Mouse (Mus musculus) layer of hippocampus, postnatal 25 days (tissue): Measurements from ENCODE around the gene Lect2. TPM values are rescaled to one million over a fixed set of nuclear protein-coding genes. Genes with fewer than 3 reads are reported as not detected.

Experiments used
- DNase-seq, 2 experiments: peaks; one replicate each; pipeline ENCODE4 v3.0.0; 2022; ENCODE audit warnings: mixed read lengths in 2 of 2, low spot score in 1 of 2; ENCODE audit errors: extremely low spot score in 1 of 2
- total RNA-seq, 2 experiments: library from RNA; stranded (reverse); gene quantifications; 2 replicates each; pipeline ENCODE4 v1.2.3; 2021

Gene Lect2
- not detected for total RNA-seq

DNA sequence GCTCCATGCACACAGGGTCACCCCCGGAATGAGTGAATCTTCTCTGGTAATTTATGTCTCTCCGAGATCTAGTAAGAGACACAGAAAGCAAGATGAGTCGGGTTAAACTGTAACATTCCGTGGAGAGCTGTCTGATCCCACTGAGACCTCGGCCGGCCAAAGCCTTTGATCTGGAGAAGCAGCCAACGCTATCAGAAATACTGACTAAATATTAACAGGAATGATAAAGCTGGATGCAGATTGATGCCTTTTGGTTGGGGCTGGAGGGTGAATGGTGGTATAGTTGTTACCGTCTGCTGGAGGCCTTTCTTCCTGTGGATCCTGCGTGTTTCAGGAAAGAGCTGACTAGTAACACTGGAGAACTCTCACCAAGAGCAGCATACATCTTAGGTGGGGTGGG lies at the start of gene Lect2:
TSS of gene Lect2 (minus strand) at position 102 of the 400 bp plus-strand sequence.
- no peak for DNase-seq

DNA sequence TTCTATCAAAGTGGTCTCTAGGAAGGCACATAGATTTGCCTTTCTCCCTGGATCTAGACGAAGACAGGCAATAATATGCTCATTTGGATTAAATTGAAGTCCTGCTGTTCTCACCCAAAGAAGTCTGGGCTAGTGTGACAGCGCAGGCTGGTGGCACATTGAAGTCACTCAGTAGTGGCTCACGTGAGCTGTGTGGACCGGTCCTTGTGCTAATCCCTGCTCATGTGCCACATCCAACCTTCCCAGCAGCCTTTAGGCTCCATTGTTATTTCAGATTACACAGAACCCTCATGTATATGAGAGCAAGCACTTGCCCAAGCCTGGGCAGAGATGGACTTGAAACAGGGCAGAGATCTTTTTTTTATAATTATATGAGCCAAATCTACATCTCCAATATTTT lies 49.0 kb upstream of the Lect2 start:
- DNase-seq = no peak

DNA sequence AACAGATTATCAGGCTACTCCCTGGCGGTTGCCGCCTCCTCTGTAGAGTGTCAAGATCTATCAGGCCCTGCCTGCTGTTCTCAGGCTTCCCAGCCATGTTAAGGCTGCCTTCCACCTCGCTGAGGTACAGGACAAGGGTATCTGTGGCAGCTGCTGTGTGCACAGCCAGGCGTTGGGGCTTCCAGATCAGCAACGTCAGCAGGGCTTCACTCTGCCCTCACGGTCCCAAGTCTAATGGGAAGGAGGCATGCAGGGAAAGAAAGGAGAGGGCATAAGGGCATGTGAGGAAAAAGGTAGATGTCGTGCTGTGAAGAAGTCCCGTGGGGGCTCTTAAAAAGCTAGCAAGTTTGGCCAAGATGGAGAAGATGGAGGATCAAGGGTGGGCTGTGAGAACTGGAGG lies 46.9 kb upstream of the Lect2 start:
- DNase-seq = no peak

DNA sequence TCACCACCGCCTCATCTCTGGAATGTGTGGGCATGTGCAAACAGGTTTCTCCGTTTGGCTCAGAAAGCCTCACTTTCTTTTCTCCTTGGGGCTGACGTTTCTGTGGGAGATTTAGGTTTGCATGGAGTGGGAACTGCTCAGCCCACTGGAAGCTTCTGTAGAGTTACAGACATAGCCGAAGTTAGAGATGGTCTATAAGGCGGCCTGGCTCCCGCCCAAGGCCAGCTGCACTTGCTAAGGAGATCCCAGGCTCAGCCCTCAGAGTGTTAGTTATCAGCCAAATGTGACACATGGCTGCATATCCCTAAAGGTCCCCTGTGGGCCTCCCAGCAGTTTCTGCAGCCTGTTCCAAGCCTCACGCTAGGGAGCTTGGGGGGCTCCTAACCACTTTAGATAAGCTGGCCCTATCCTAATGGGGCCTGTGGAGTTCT lies 45.7 kb upstream of the Lect2 start:
- no peak for DNase-seq

DNA sequence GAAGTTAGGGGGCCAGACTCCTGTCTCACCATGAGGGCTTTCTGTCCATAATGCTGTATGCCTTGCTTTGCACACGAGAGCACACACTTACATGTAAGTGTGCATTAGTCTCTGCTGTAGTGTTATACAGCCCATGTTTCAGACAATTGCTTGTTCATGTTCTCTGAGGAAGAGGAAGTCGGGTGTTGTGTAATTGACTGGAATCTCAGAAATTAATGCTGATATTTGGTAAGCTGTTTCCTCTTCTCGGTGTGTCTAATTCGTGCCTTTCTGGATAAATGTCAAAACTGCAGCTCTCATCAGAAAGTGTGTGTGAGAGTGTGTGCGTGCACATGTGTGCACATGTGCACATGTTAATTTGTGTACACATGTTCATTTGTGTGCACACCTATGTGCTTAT lies 44.9 kb upstream of the Lect2 start:
- DNase-seq = no peak

DNA sequence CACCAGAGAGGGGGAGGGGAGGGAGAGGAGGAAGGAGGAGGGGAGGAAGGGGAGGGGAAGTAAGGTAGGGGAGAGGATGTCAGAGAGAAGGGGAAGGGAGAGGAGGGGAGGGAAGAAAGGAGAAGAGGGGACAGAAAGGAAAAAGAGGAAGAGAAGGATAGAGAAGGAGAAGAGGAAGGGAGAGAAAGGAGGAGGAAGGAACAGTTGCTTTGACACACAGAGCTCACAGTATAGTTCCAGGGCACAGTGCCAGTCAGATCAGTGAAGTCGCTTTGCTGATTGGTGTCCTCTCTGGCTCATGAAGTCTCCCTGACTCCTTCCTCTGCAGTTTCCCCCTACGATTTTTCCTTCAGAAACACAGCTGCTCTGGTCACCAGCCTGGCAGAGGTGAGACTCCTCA lies 43.6 kb upstream of the Lect2 start:
- no peak for DNase-seq

DNA sequence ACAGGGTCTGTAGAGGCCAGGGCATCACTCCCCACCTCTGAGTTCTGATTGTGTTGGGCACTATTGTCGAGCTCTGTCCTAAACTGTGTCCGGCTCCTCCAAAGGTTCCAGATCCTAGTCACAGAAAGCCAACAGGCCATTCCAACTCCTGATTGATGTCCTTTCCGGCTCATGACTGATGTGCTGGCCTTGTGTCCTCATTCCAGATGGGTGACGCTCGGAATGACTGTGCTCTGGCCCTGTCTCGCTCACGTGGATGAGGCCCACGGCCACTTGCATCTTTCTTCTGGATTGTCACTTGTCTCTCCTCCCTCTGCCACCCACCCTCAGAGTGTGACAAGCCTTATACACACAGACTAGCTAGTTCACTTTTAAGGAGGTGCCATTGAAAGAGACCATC lies 42.9 kb upstream of the Lect2 start:
- DNase-seq = no peak

DNA sequence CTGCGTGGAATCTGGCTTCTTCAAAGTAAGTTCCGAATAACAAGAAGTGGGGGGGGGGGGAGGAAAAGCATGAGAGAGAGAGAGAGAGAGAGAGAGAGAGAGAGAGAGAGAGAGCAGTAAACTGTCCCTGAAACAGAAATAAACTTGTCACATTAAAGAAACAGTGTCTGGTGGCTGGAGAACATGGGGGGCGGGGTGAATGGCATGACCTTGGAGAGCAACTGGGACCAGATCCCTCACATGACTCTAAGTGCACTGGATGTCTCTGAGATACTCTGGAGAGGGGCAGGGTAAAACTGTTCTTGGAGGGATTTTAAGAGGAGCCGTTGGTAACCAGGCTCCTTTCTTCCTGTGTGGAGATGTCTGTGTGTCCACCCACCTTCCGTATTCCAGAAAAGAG lies 41.9 kb upstream of the Lect2 start:
- DNase-seq = no peak

DNA sequence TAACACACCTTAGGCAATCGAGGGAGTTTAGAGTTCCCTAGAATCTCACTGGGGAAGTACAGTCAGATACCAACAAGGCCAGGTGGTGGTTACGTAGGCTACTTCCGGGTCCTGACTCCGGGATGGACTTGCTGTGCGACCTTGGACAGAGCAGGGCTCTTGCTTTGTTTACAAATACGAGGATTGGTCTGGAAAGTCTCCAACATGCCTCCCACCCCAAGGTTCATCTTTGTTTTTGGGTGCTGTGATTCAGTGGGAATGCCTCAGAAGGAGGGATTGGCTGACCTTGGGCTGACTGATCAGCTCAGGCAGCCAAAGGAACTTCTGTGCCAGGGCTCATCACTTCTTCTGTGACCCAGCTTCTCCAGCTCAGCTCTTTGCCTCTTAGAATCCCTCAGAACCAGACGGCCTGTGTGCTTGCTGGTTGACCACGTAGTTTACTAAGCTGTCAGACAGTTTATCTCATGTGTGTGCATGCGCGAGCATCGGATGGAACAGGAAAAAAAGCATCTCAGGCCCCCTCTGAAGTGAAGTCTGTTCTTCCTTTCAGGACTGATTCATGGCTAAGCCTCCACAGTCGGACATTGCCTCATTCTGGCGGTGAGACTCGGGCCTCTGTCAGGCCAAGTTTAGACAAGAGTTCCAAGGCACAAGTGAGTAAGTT lies 40.3 kb upstream of the Lect2 start:
- DNase-seq = no peak

DNA sequence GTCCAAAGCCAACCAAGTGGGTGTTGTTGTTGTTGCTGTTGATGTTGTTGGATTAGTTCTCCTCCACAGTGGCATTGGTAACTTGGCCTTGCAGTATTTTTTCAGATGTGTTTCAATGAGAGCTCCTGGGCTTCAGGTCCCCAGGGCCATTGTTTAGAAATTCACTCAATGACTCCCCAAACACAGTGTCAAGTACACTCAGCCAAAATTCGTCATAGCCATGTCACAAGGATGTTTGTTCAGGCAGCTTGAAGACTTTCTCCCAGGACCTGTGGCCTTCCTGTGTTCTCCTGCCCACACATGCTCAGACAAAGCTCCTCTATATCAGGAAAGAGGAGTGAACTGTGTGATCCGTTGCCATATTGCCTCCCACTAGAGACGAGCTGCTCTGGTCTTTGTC lies 37.7 kb upstream of the Lect2 start:
- DNase-seq = no peak

DNA sequence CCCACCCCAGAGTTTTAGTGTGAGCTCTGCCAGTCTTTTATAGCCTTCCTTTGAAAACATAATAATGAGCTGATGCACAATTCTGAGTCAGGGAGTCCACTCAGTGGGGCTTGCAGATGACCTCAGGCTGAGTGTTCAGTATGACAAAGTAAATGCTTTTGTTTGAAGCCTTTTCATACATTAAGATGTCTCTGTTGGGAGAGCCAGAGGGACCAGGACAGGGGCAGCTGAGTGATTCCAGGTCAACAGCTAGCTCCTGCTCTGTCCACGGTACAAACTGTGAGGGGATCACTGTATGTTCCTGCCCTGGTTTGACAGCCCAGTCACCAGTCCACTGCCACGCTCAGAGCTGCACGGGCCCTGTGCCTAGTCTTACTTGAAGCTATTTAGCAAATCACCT lies 34.4 kb upstream of the Lect2 start:
- no peak for DNase-seq

DNA sequence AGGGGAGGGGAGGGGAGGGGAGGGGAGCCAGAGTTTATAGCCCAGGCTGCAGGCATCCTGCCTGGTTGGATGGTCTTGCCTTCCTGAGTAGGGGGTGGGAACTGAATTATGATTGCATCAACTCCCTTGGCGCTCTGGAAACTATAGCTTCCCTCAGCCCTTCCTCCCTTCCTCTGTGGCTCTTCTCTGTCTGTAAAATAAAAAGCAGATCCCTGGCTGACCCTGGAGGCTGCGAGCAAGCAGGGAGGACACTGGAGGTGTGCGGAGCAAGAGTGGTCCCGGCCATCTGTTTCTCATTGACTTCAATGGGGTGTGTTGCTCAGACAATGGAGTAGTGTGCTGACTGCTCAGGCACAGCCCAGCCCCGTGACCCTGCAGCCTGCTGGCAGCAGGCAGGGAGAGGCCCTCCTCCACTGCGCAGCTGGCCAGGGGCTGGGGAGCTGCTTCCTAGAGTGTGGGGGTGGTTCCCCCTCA lies 33.7 kb upstream of the Lect2 start:
- no peak for DNase-seq

DNA sequence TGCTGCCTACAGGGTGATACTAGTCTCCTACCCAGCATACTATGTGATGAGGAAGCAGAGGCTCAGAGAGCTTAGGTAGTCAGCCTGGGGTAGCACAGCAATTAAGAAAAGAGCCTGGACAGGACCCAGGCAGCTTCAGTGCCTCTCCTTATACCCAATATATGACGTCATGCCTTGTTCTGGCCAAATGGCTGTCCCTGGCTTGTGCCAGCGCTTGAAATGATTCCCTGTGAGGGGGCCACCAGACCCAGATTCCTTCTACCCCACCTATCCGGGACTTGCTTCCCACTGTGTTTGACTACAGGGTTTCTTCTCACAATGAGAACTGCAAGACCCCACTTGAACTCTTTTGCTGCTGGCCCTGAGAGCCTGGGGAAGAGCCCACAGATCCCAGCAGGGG lies 33.2 kb upstream of the Lect2 start:
- DNase-seq = no peak

DNA sequence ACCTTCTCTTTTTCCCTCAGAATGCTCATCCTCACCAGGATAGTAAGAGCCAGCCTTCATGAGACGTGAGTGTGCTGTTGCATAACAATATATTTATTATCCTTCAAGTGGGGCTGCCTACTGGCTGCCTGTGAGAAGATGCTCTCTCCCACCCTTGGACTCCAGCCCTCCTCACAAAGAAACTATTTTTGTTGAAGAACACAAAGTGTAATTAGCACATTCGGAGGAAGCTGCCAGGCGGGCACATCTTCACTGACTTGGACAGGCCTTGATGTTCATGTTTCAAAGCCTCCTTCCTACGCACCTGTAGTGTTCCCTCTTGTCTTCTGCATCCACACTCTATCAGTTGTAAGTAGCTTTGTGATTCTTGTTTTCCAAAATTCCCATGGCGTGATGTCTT lies 32.1 kb upstream of the Lect2 start:
- no peak for DNase-seq

DNA sequence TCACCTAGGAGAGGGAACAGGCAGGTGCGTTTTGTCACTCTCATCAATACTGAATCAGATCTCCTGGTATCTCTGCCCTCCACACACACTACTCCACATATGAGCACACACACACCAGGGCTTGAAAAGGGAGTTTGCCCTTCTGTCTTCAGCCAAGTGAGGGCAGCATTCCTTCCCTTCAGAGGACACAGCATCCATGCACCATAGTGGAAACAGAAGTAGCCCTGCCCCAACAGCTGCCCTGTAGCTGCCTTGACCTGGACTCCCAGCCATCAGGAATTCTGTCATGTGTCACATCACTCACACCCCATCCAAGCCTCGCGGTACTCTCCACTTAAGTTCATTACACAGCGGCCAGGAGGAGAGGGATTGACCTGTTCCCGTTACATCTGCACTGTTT lies 29.8 kb upstream of the Lect2 start:
- no peak for DNase-seq

DNA sequence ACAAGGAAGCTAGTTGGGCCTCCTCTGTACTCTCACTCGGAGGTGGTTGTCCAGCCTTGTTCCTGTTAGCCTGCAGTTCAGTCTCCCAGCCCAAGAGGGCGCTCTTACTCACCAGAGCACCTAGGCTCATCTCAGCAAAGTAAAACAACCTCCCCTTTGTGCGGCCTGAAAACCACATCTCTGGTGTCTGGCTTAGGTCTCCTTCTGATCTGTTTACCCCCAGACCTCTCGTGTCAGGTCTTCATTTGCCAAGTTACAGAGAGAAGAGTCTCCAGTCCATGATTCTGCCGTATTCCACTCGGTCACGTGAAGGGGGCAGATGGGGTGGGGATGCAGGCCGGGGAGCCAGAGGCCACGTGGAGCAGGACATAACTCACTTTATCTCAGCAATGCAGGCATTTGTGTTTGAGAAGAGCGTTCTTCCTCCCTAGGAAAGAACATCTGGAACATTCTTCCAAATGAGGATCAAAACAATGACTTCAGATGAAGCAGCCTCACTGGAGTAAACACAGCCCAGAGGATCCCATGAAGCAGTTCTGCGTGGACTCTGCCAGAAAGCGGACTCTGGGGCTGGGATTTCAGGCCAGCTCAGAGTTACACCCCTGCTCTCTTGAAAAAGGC lies 27.5 kb upstream of the Lect2 start:
- DNase-seq = peak in 1 of 2 experiments; percentile 73

DNA sequence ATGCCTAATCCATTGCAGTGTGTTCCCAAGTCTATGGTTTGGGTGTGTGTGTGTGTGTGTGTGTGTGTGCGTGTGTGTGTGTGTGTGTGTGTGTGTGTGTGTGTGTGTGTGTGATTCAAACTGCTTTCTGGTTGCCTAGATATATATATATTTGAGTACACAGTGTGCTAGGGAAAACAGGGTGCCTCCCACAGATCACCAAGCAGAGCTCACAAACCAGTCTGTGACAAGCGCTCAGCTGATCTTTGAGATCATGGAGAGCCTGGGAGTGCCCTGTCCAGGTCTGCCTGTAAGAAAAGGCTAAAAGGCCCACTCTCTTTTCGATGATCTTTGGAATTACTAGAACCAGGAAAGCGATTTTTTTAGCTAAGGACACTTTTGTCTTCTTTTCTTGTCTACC lies 26.8 kb upstream of the Lect2 start:
- no peak for DNase-seq

DNA sequence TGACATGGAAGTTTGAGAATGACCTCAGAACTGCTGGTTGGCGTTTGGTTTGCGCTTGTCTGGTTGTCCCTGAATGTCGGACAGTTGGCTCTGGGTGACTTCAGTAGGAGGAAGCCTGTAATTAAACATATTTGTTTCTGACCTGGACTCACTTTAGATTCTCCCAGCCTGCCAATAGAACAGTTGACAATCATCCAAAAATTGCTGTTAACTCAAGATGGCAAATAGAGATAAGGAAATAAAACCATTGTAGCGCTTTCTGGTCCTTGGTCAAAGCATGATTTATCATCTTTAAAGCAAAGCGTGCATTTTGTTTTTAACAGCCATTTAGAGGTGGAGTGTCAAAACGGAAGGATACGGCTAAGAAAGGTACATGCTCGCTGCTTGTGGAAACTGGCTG lies 23.3 kb upstream of the Lect2 start:
- DNase-seq = no peak

DNA sequence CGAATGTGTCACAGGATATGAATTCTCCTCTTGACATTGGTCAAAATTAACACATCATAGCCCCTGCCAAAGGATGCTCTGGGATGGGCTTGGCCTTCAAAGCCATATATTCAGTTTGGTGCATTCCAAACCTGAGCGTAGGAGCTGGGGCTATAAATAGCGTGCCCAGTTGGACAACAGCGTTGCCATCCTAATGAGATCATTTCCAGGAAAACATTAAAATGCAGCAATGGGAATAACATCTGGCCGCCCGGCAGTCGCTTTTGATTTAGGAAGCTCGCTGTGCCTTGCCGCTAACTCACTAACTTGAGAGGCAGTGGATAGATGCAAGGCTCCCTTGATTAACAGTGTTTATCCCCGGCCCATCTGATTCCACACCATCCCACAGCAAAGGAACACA lies 18.0 kb upstream of the Lect2 start:
- DNase-seq = no peak

DNA sequence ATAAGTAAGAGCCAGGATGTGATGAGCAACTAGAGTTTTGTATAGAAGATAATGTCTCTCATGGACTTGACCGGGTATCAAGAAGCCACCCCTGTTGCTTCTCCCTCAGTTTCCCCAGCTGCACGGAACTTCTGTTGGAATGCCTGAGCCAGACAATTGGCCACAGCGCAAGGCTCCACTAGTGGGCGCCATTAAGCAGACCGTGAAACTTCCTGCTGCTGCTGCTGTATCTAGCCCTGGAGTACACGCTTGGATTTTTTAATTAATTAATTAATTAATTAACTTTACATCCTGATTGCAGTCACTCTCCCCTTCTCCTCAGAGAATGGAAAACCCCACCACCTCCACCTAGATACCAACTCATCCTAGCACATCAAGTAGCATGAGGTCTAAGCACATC lies 14.8 kb upstream of the Lect2 start:
- DNase-seq = peak in 1 of 2 experiments; percentile 70

DNA sequence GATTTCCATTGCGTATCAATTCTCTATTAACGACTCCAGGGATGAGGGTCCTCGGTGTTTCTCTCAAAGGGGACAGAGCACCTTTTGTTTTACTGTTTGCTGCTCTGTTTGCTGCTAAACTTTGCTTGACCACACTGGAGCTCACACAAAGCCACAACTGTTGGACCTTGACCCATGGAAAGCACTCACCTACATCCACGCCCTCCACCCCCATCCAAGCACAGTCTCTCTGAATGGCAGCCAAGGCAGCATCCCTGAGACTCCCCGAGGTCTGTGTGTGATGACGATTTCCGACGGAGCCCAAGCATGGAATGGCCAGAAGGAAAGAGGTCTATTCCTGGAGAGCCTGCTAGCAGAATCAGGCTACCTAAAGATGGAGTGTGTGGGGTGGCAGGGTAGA lies 12.8 kb upstream of the Lect2 start:
- no peak for DNase-seq

DNA sequence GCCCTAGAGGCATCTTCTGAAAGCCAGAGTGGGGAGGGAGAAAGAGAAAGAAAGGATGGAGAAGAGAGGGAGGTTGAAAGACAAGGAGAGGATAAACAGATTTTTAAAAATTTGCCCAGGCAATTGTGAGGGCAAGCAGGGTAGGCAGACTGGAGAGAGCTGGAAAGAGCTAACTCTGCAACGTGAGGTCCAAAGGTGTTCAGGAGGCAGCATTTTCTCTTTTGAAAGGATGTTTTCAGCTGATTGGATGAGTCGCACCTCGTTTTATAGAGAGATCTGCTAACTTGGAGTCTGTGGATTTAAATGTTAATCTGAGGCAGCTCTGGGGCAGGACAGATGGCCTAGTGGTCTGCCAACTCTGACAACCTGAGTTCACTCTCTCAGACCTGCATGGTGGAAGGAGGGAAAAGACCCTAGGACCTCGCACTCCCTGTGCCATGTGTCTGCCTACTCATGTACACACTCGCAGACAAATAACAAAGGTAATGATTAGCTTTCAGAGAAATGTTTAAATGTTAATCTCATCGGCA lies 11.6 kb upstream of the Lect2 start:
- DNase-seq = no peak
